Mouse (Mus musculus): ENCODE measurements at regions not wholly inside any gene's neighbourhood (a gene's known extent, or its start where the extent isn't known, plus 50 kb on each side); places are given as distances from the start of the nearest gene placed in this dataset.
"Not testable (repeated sequence)": the region's sequence is repeated elsewhere in the genome, so short reads cannot be mapped to it uniquely, and the experiment has no call there.

- DNase-seq (ENCODE audit: low spot score in 2 of 2) = no peak
Observed at GRCm38 (mm10) chr14:17556458-17556857, 103.6 kb upstream of the Thrb start.

DNA sequence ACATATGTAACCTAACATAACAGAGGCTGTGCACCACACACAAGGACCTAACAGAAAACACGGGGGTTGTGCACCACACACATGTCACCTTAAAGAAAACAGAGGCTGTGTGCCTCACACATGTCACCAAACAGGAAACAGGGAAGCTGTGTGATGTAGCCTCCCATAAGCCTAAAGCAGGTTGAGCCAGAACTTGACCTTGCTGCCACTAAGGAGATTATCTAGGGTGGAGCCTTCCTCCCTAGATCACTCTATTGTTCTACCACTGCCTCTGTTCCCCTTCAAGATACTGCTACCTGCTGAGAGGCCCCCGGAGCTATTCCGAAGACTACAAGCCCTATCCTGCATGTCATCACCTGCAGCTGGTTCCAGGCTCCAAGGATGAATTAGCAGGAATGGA lies 100.1 kb upstream of the Thrb start:
- DNase-seq (ENCODE audit: low spot score in 2 of 2) = not testable (repeated sequence)

DNA sequence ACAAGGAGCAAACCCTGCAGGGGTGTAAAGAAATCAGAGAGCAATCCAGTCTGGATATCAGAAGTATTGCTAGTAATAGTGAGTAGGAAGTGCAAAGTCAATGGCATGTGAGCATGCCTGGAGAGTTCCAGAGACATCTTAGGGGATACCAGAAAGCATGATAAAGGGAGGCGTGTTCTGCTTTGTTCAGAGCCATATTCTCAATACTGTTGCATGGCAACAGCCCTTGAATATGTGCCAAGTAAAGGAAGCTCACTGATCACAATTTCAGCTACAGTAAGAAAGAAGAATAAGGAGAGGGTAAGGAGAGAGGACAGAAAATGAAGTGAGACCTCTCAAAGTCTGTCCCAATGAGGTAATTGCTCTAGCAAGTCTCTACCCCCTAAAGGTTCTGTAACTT lies 92.1 kb upstream of the Thrb start:
- no peak for DNase-seq (ENCODE audit: low spot score in 2 of 2)

DNA sequence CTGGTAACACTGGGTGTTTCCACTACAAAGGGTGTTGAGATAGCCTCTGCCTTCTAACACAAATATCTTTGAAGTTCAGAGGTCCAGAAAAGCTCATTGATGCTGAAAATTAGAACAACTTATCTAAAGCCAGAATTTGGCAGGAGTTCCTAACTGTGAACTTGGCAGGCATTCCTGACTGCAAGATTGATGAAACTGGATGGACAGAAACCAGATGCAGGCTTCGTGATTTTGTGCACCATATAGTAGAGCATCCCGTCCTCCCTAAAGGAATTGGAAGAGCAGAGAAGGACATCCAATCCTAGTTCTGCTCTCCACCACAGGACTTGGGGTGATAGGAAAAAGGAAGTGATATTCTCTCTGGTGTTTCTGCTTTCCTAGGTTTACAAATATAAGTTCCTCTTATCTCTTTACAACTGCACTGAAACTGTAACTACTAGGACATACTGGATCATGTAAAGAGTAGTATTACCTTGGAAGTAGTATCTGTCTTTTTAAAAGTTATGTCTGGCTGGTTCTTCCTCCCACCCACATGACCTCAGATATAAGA lies 90.9 kb upstream of the Thrb start:
- no peak for DNase-seq (ENCODE audit: low spot score in 2 of 2)

- DNase-seq (ENCODE audit: low spot score in 2 of 2) = no peak
Observed at GRCm38 (mm10) chr14:17578776-17579175, 81.3 kb upstream of the Thrb start.

DNA sequence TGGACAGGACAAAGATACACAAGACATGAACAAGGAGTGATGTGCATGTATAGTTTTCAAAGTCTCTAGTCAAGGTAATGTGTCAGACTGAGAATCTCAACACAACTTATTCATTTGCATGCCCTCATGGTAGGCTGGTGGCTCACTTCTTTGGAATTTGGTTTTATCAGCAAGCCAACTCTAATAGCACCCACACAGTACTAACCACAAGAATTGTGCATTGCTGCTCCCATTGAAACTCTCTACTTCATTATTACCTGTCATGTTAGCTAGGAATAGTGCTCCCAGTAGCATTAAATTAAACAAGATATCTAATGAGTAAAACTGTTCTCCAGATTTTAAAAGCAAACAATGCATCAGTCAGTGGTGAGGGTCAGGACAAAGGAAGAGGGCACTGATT lies 70.5 kb upstream of the Thrb start:
- no peak for DNase-seq (ENCODE audit: low spot score in 2 of 2)

DNA sequence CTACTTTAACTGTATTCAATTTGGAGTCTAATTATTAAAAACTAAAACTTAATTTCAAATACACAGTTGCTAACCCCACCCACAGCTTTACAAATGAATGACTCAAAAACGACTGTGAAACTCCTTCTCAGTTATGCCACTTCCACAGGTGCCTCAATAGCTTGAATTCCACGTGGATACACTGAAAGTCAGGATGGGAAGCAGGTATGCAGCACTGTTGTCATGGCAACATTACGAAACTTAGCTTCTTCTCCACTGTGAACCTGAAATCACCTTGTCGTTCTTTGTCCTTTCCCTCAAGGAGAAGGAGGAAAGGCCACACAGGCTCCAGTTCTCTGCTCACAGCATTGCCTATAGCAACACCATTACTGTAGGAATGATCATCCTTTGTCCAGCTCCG lies 60.5 kb upstream of the Thrb start:
- no peak for DNase-seq (ENCODE audit: low spot score in 2 of 2)

DNA sequence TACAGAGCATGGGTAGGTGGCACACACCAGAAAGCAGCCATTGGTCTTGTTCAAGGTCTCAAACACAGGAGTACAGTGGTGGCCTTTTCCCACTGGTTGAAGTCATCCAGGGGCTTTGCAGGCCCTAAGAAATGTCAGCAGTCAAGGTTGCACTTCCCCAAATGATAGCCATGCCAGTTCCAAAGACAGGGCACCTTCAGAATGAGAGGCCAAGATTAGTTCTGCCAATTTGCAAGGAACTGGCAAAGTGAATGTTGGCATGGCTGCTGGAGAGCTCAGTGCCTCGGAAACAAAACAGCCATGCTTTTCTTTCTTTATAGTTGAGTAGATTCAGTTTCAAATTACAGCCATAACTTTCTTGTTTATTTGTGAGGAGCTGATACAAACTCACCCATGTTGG lies 57.7 kb upstream of the Thrb start:
- DNase-seq (ENCODE audit: low spot score in 2 of 2) = no peak

DNA sequence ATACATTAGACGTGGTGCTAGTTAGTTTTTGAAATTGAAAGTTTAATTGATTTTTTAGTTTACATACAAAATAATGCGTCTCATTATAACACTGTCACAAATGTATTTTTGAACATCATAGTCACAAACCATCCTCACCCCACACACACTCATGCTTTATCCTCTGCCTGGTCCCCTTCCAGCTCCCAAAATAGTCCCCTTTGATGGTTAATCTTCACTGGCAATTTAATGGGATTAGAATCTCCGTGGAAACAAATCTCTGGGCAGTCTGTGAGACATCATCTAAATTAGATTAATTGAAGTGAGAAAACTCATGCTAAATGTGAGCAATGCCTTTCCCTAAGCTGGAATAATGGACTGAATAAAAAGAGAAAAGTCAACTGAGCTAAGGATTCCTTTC lies 54.0 kb upstream of the Thrb start:
- no peak for DNase-seq (ENCODE audit: low spot score in 2 of 2)

- DNase-seq (ENCODE audit: low spot score in 2 of 2) = no peak
Observed at GRCm38 (mm10) chr14:17607186-17607585, 52.9 kb upstream of the Thrb start.
